Mouse (Mus musculus) layer of hippocampus, adult 8-10 months (tissue): ENCODE results near the gene Pmis2. TPM values are rescaled to one million over a fixed set of nuclear protein-coding genes. Genes with fewer than 3 reads are reported as not detected.

ENCODE experiments used
- DNase-seq, 2 experiments: peaks; one replicate each; pipeline ENCODE4 v3.0.0; 2022; ENCODE audit warnings: low spot score in 2 of 2
- total RNA-seq, 4 experiments: library from RNA; stranded (reverse); gene quantifications; 2 replicates each; pipeline ENCODE4 v1.2.4; 2022

The Pmis2 gene
- total RNA-seq, 4 experiments from 2014 or later, result not detected

DNA sequence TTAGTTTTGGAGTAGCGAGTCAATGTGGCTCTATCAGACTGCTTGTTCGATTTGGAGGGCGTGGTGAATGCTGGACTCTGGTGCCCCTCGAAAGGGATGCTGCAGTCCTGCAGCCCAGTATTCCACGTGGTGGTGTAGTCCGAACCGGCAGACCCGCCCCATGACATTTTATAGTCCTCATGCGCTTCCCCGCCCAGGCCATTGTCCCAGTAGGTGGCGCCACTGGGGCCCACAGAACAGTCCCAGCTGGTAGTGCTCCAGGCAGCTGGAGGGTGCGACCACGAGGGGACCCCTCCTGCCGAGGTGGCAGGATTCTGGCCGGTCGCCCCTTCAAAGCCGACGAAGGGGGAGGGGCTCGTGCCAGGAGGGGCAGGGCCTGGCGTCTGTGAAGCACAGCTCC, 36.8 kb downstream of the Pmis2 start:
- DNase-seq, result no peak

DNA sequence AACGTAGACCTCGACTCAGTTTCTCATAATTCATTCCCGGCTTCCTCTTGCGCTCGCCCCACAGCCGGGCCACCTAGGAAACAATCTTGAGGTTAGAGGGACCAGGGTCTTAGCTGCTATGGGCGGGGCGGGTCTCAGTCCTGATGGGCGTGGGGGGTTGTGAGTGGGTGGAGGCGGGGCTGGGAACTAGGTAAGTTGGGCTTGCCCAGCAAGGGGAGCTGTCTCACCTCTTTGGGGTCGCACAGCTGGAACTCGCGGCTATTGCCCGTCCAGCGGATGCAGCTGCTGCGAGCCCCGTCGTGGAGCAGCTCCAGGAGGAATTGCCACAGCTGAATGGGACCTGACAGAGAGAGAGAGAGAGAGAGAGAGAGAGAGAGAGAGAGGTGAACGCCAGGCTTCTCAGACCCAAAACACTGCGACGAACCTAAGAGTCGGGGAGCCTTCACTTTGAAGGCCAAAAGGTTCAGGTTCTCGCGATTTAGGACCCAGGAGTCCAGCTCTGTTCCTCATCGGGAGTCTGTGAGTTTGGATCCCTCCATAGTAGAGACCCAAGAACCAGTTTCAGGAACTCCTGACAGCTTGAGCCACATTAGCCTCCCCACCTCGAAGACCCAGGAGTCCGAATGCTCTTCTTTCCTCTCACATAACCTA, 37.5 kb downstream of the Pmis2 start:
- no peak for DNase-seq

DNA sequence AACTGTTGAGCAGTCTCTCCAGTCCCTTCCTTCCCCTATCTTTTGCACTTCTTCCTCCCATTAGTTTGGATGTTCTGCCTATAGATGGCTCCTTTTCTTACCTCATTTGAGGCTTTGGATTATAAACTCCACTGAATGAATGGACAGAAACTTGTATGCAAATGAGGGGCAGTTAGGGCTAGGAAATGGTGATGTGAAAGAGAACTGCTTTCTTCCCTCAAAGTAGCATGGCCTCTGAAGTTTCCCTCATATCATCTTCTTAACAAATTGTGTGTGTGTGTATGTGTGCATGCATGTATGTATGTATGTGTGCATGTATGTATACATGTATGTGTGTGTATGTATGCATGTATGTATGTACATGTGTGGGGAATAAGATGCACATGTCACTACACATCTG, 42.4 kb downstream of the Pmis2 start:
- DNase-seq, result no peak

DNA sequence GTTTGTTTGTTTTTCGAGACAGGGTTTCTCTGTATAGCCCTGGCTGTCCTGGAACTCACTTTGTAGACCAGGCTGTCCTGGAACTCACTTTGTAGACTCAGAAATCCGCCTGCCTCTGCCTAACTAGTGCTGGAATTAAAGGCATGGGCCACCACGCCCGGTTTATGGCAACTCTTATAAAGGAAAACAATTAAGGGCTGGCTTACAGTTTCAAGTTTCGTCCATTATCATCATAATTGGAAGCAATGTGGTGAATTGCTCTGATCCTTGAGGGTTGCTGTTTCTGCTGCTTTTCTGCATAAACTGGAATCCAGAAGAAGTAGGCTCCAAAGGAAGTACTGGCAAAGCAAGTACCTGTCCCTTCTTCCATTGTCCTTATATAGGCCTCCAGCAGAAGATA, 44.8 kb downstream of the Pmis2 start:
- DNase-seq, result no peak

DNA sequence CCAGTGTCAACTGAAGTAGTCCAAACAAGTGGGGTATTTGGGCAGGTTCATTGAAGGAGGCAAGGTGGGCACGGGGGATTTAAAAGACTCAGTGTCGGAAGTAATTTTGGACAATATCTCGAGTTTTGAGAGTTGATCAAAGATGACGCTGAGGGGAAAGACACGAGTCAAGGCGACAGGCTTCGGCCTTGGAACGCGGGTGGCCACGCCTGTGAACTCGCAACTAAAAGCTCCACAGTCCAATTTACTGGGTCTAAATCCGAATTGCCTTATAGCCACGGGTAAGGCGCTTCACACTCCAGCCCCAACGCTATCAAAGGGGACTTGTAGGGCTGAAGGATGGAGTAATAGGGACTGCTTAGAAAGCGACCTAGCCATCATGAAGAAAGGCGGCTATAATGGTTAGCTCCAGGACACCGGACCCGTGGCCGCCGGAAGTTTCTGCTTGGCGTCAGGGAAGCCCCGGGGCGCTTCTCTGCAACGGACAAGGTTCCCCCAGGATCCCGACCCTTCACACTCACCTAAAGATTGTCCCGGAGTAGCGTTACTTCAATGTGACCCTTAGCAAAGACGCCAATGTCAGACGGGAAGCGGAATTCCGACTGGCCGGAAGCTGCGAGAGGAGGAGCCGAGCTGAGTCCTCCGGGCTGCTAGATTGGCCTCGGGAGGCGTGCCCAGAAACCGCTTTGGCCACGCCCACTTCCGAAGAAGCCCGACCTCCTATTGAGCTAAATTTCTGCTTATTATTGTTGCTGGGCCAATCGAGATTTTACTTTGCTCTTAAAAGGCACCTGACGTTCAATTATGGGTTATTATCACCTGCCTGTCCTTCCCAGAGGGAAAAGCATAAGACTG, 45.6 kb downstream of the Pmis2 start, which contains the start of gene Cox6b1:
Cox6b1 (minus strand) TSS at position 622 of the 855 bp plus-strand sequence.
- peak; percentile 82 to 83 for DNase-seq

Other genes starting within 250 kb of the Pmis2 start
- gene Nfkbid, start 249.9 kb downstream of the Pmis2 start, total RNA-seq, result 1 to 10 TPM; 2.8 to 4.1 (median 3.2) TPM
- 1,000 to 10,000 TPM; 1,209 to 1,263 (median 1,238) TPM for gene Aplp1, start 226.1 kb downstream of the Pmis2 start, total RNA-seq
- 10 to 100 TPM in 3 of 4 experiments, 1 to 10 TPM in 1; 9.6 to 13.7 (median 11.2) TPM for gene Kirrel2, start 213.9 kb downstream of the Pmis2 start, total RNA-seq
- 1 to 10 TPM; 1.5 to 1.9 (median 1.6) TPM for gene Nphs1, start 213.3 kb downstream of the Pmis2 start, total RNA-seq
- under 1 TPM in 1 of 4 experiments, not detected in 3; 0.56 TPM for gene Prodh2, start 178.0 kb downstream of the Pmis2 start, total RNA-seq
- 100 to 1,000 TPM in 3 of 4 experiments, 10 to 100 TPM in 1; 99.8 to 118 (median 110) TPM for gene Arhgap33, start 136.5 kb downstream of the Pmis2 start, total RNA-seq
- gene Hspb6, start 119.4 kb downstream of the Pmis2 start, total RNA-seq, result 10 to 100 TPM in 1 of 4 experiments, 1 to 10 TPM in 3; 3.2 to 10.3 (median 6.5) TPM
- 1 to 10 TPM; 4.4 to 8.9 (median 6.1) TPM for gene Proser3, start 119.3 kb downstream of the Pmis2 start, total RNA-seq
- gene Lin37, start 111.8 kb downstream of the Pmis2 start, total RNA-seq, result 10 to 100 TPM; 41.3 to 54.0 (median 46.9) TPM
- 10 to 100 TPM; 68.2 to 81.1 (median 78.7) TPM for gene U2af1l4, start 108.3 kb downstream of the Pmis2 start, total RNA-seq
- gene Gm49396, start 108.3 kb downstream of the Pmis2 start, total RNA-seq, result 10 to 100 TPM in 2 of 4 experiments, 1 to 10 TPM in 2; 6.3 to 14.8 (median 11.1) TPM
- gene Psenen, start 108.0 kb downstream of the Pmis2 start, total RNA-seq, result 10 to 100 TPM; 85.9 to 91.0 (median 88.4) TPM
- gene Igflr1, start 106.2 kb downstream of the Pmis2 start, total RNA-seq, result 1 to 10 TPM; 4.0 to 5.7 (median 4.6) TPM
- gene Kmt2b, start 82.9 kb downstream of the Pmis2 start, total RNA-seq, result 10 to 100 TPM; 44.1 to 60.2 (median 56.1) TPM
- gene Zbtb32, start 72.7 kb downstream of the Pmis2 start, total RNA-seq, result not detected
- gene Upk1a, start 58.8 kb downstream of the Pmis2 start, total RNA-seq, result 1 to 10 TPM in 1 of 4 experiments, under 1 TPM in 2, not detected in 1; 0.39 to 1.2 (median 0.89) TPM
- 100 to 1,000 TPM; 631 to 661 (median 651) TPM for gene Cox6b1, start 45.5 kb downstream of the Pmis2 start, total RNA-seq
- not detected for gene Etv2, start 35.8 kb downstream of the Pmis2 start, total RNA-seq
- gene Rbm42, start 21.3 kb downstream of the Pmis2 start, total RNA-seq, result 10 to 100 TPM; 61.9 to 71.5 (median 70.1) TPM
- 1 to 10 TPM; 5.7 to 8.3 (median 6.8) TPM for gene Haus5, start 6.6 kb downstream of the Pmis2 start, total RNA-seq
- gene 2200002J24Rik, start 27.3 kb upstream of the Pmis2 start, total RNA-seq, result not detected
- gene Atp4a, start 40.6 kb upstream of the Pmis2 start, total RNA-seq, result 1 to 10 TPM; 1.1 to 2.1 (median 1.6) TPM
- gene Tmem147, start 57.9 kb upstream of the Pmis2 start, total RNA-seq, result 100 to 1,000 TPM; 110 to 119 (median 116) TPM
- not detected for gene Gapdhs, start 72.1 kb upstream of the Pmis2 start, total RNA-seq
- gene Sbsn, start 79.9 kb upstream of the Pmis2 start, total RNA-seq, result 10 to 100 TPM in 1 of 4 experiments, 1 to 10 TPM in 3; 7.8 to 11.8 (median 8.4) TPM
- 1 to 10 TPM in 1 of 4 experiments, under 1 TPM in 2, not detected in 1; 0.84 to 1.5 (median 0.95) TPM for gene Dmkn, start 92.2 kb upstream of the Pmis2 start, total RNA-seq
- gene Krtdap, start 116.3 kb upstream of the Pmis2 start, total RNA-seq, result not detected
- under 1 TPM in 1 of 4 experiments, not detected in 3; 0.20 TPM for gene Ffar2, start 152.2 kb upstream of the Pmis2 start, total RNA-seq
- gene Ffar3, start 184.6 kb upstream of the Pmis2 start, total RNA-seq, result not detected
- not detected for gene Ffar1, start 190.0 kb upstream of the Pmis2 start, total RNA-seq
- 1 to 10 TPM in 2 of 4 experiments, not detected in 2; 1.1 to 1.6 TPM for gene Cd22, start 208.7 kb upstream of the Pmis2 start, total RNA-seq
- gene Mag, start 243.3 kb upstream of the Pmis2 start, total RNA-seq, result 100 to 1,000 TPM; 151 to 226 (median 183) TPM